Mouse (Mus musculus) yolk sac, embryonic 10.5 days (tissue): ENCODE results near the gene Olfr884.

Source experiments
- DNase-seq: peaks from one replicate; pipeline ENCODE4 v3.0.0-alpha.2; 2017; ENCODE audit warnings: low spot score

The Olfr884 gene

DNA sequence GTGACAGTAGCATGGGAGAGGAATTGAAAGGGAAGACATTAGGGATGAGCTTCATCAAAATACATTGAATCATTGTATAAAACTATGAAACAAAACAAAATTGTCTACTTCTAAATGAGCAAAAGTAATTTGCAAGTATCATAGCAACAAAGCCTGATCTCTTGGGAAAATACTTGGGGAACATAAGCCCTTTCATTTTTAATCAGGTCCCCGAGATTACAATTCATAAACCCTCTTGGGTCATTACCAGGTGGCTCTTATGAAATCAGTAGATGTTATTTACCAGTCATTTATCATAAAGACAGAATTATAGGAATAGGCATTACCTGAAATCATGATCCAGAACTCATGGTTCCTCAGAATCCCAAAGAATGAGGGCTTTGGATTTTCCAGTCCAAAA, at the start of gene Olfr884:
Olfr884 (plus strand) TSS at position 301 of the 400 bp plus-strand sequence.
- DNase-seq: no peak

DNA sequence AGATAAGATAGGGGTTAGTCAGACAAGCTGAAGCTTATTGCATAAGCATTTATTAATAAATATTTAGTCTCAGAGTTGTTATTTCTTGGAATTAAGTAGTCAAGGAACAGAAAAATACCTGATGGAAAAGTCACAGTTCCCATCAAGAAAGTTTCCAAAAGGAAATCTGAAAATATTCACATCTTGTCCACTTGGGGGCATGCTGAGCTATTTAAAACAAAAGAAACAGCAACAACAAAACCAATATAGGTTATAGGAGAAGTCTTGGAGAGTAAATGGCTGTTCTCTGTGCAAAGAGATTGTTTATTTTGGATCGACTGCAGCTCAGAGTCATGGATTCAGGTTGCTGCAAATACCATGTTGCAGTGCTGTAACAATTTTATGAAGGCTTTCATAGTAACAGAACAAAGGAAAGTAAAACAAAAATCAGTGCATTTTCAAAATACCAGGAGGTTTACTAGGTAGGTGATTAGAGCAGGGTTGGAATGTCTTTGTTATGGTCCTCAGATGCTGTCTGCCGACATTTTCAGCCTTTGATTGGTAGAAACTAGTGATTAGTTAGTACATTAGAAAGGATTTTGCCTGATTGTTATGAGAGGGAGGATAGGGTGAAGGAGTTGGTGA, 47.7 kb upstream of the Olfr884 start:
- no peak for DNase-seq

DNA sequence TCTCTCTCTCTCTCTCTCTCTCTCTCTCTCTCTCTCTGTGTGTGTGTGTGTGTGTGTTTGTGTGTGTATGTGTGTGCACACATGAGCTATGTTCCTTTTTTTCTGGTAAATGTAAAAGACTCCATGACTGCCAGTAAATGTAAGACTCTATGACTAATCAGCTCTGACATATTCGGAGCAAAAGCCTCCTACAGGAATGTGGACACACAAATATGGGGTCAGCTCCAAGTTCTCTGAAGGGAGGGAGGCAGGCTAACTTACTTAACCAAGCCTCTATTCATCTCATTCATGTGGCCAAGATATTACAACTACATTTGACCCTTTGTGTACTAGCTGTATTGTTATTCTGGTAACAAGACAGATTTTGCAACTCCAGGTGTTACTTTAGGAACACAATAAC, 46.3 kb upstream of the Olfr884 start:
- no peak for DNase-seq

DNA sequence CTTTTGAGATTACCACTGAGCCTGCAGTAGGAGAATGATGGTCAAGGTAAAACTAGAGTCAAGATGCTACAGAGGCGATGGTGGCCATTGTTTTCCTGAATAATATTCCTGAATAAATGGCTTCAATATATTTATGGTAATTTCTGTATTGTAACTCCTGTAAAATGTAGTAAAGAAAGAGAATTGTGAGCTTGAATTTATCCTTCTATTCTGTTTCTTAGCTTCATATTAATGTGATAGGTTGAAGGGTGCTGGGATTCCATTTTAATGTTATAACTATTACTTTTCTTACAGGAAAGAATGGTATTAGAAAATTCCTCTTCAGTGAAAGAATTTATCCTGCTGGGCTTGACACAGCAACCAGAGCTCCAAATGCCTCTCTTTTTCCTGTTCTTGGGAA, 20.8 kb upstream of the Olfr884 start, which contains the start of gene Olfr883:
Olfr883 (plus strand) TSS at position 301 of the 400 bp plus-strand sequence.
- DNase-seq: no peak

DNA sequence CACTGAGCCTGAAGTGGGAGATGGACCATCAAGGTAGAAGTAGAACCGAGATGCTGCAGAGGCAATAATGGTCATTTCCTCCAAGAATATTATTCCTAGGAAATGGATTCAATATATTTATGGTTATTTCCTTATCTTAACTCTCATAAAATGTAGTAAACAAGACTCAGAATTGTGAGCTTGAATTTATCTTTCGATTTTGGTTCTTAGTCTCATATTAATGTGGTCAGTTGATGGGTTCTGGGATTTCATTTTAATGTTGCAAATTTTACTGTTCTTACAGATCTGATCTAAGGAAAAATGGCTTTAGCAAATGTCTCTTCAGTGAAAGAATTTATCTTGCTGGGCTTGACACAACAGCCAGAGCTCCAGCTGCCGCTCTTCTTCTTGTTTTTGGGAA, 14.7 kb downstream of the Olfr884 start, which contains the start of gene Olfr885:
Olfr885 (plus strand) TSS at position 301 of the 400 bp plus-strand sequence.
- DNase-seq: no peak

DNA sequence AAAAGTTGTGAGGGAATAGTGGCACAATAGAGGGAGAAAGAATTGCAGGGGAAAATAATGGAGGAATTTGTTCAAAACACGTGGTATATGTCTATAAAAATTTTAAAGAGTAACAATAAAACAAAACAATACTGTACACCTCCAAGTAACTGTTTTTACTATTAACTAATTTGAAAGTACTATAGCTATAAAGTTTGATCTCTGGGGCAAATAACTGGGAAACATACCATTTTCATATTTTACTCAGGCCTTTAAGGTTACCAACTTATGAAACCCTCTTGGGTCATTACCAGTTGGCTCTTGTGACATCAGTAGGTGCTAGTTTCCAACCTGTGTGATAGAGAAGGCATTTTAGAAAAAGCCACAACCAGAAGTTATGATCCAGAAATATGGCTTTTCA, 37.4 kb downstream of the Olfr884 start, which contains the start of gene Olfr887:
Olfr887 (plus strand) TSS at position 301 of the 400 bp plus-strand sequence.
- no peak for DNase-seq
